Mouse (Mus musculus): ENCODE results near the gene Commd4. TPM values are rescaled to one million over a fixed set of nuclear protein-coding genes. Genes with fewer than 3 reads are reported as not detected.
"Not testable (repeated sequence)": the region's sequence is repeated elsewhere in the genome, so short reads cannot be mapped to it uniquely, and the experiment has no call there.

Gene Commd4
- 50.9 and 121 TPM in 2 replicates for total RNA-seq (2017)

- ATAC-seq (replicated peaks in 1 of 2; ENCODE audit: insufficient read depth in 1 of 2, low FRiP score in 2 of 2, low TSS enrichment in 1 of 2, low read depth in 1 of 2, poor library complexity in 2 of 2, severe bottlenecking in 2 of 2) = peak; percentile 71 to 80
These were observed at the start of gene Commd4 for GRCm38 (mm10) chr9:57158013-57158470. Gene Commd4 (minus strand): TSS chr9:57158331.

- ATAC-seq (replicated peaks in 1 of 2; ENCODE audit: insufficient read depth in 1 of 2, low FRiP score in 2 of 2, low TSS enrichment in 1 of 2, low read depth in 1 of 2, poor library complexity in 2 of 2, severe bottlenecking in 2 of 2) = no peak
These were observed 48.8 kb upstream of the Commd4 start for GRCm38 (mm10) chr9:57206896-57207295.

DNA sequence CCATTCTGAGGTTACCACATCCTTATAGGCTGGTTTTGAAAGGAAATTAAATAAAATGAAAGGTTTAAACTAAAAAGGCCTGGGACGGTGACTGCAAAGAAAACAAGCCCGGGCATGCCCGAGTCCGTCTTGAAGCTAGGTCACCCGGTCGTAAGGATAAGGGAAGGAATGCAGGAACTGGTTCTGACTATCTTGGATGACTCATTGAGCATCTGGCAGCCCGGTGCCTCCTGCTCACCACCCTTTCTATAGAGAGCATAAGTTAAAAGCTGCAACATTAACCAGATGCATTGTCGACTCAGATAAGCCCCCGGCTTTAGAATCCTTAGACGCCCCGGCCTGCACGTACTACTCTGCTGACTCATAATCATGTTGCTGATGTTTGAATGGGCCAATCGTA is 45.4 kb upstream of the Commd4 start:
- ATAC-seq (replicated peaks in 1 of 2; ENCODE audit: insufficient read depth in 1 of 2, low FRiP score in 2 of 2, low TSS enrichment in 1 of 2, low read depth in 1 of 2, poor library complexity in 2 of 2, severe bottlenecking in 2 of 2) = not testable (repeated sequence)

DNA sequence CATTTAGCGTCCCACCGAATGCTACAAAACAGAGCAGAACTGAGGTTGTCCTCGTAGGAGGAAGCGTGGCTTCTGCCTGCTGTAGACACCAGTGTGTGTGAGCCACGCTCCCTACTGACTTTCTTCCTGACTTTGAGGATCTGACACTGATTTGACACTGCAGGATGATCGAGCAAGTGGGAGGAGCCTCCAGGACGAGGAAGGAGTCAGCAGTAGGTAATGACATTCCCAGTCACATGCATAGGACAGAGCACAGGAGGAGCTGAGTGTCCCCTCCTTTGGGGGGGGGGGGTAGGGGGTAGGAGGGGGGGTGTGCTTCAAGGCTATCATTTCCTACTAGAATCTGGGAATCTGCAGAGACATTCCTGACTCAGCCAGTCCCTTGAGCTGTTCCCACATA is 44.9 kb upstream of the Commd4 start:
- no peak for ATAC-seq (replicated peaks in 1 of 2; ENCODE audit: insufficient read depth in 1 of 2, low FRiP score in 2 of 2, low TSS enrichment in 1 of 2, low read depth in 1 of 2, poor library complexity in 2 of 2, severe bottlenecking in 2 of 2)

- ATAC-seq (replicated peaks in 1 of 2; ENCODE audit: insufficient read depth in 1 of 2, low FRiP score in 2 of 2, low TSS enrichment in 1 of 2, low read depth in 1 of 2, poor library complexity in 2 of 2, severe bottlenecking in 2 of 2) = no peak
These were observed 39.3 kb upstream of the Commd4 start for GRCm38 (mm10) chr9:57197414-57197813.

GRCm38 (mm10) chr9:57196708-57197107 is 38.6 kb upstream of the Commd4 start:
- ATAC-seq (replicated peaks in 1 of 2; ENCODE audit: insufficient read depth in 1 of 2, low FRiP score in 2 of 2, low TSS enrichment in 1 of 2, low read depth in 1 of 2, poor library complexity in 2 of 2, severe bottlenecking in 2 of 2) = no peak

DNA sequence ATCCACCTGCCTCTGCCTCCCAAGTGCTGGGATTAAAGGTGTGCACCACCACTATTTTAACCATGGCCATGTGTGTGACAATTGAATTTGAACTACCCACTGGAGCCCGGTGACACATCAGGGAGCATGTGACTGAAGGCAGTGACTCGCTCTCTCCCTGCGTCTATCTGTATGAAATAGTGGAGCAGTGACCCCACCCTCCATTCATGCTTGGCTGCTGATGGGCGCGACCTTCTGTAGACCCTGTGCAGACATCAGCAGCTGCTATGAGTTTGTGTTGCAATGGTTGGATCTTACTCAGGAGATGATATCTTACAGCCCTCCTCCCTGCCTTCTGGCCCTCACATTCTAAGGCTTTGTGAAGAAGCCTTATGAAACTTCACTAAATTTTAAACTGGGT is 10.3 kb upstream of the Commd4 start:
- ATAC-seq (replicated peaks in 1 of 2; ENCODE audit: insufficient read depth in 1 of 2, low FRiP score in 2 of 2, low TSS enrichment in 1 of 2, low read depth in 1 of 2, poor library complexity in 2 of 2, severe bottlenecking in 2 of 2) = no peak

DNA sequence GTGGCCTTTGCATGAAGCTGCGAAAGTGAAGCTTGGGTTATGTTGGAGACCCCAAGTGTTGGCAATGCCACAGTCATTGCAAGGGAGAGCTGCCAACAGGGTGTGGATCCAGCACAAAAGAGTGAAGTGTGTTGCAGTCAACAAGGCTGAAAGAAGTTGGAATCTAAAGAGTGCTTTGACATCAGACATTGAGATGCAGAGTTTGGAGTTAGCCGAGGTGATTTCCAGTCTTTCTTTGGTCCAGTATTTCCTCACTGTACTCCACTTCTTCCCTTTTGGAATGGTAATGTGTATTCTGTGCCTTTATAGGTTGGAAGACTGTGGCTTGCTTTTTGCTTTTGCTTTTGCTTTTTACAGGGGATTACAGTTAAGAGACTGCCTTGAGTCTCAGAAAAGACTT is 8.0 kb upstream of the Commd4 start:
- no peak for ATAC-seq (replicated peaks in 1 of 2; ENCODE audit: insufficient read depth in 1 of 2, low FRiP score in 2 of 2, low TSS enrichment in 1 of 2, low read depth in 1 of 2, poor library complexity in 2 of 2, severe bottlenecking in 2 of 2)

DNA sequence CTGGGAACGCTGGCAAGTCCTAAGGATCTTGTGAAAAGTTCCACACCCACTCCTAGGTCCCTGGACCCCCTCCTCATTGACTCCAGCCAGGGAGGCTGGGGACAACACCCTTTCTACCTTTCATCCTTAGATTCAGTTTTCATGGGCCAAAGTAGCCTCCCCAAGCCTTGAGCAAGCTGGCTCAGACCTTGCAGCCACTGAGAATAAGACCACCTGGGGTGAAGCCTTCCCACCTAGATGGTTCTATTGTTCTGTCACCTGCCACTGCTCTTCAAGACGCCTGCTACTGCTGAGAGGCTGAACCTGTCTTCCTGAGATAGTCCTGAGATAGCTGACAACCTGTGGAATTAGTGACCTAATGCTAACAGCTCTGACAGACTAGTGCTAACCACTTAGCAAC is 5.0 kb upstream of the Commd4 start:
- ATAC-seq (replicated peaks in 1 of 2; ENCODE audit: insufficient read depth in 1 of 2, low FRiP score in 2 of 2, low TSS enrichment in 1 of 2, low read depth in 1 of 2, poor library complexity in 2 of 2, severe bottlenecking in 2 of 2) = no peak

- 0 out of 4 replicates have a peak, but pooled peaks have one; percentile 6 to 27 for ATAC-seq (replicated peaks in 1 of 2; ENCODE audit: insufficient read depth in 1 of 2, low FRiP score in 2 of 2, low TSS enrichment in 1 of 2, low read depth in 1 of 2, poor library complexity in 2 of 2, severe bottlenecking in 2 of 2)
These were observed 4.4 kb upstream of the Commd4 start for GRCm38 (mm10) chr9:57162496-57162895.

DNA sequence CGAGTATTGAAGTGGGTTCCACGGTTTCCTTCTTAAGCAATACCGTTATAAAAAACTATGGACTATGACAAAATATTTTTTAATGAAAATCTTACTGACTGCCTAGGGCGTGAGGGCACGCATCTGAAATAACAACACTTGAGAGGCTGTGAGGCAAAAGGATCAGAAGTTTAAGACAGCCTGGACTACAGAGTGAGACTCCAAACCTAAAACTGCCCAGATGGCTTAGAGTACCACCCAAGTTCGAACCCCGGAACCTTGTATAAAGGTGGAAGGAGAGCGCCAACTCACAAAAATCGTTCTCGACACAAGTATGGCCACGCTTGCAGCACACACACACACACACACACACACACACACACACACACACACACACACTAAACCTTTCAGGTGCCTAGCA is 375 bp upstream of the Commd4 start:
- no peak for ATAC-seq (replicated peaks in 1 of 2; ENCODE audit: insufficient read depth in 1 of 2, low FRiP score in 2 of 2, low TSS enrichment in 1 of 2, low read depth in 1 of 2, poor library complexity in 2 of 2, severe bottlenecking in 2 of 2)

GRCm38 (mm10) chr9:57157499-57157898 is 632 bp downstream of the Commd4 start:
- ATAC-seq (replicated peaks in 1 of 2; ENCODE audit: insufficient read depth in 1 of 2, low FRiP score in 2 of 2, low TSS enrichment in 1 of 2, low read depth in 1 of 2, poor library complexity in 2 of 2, severe bottlenecking in 2 of 2) = no peak

GRCm38 (mm10) chr9:57156823-57157222 is 1.3 kb downstream of the Commd4 start:
- ATAC-seq (replicated peaks in 1 of 2; ENCODE audit: insufficient read depth in 1 of 2, low FRiP score in 2 of 2, low TSS enrichment in 1 of 2, low read depth in 1 of 2, poor library complexity in 2 of 2, severe bottlenecking in 2 of 2) = no peak

GRCm38 (mm10) chr9:57156383-57156782 is 1.7 kb downstream of the Commd4 start:
- ATAC-seq (replicated peaks in 1 of 2; ENCODE audit: insufficient read depth in 1 of 2, low FRiP score in 2 of 2, low TSS enrichment in 1 of 2, low read depth in 1 of 2, poor library complexity in 2 of 2, severe bottlenecking in 2 of 2) = no peak

DNA sequence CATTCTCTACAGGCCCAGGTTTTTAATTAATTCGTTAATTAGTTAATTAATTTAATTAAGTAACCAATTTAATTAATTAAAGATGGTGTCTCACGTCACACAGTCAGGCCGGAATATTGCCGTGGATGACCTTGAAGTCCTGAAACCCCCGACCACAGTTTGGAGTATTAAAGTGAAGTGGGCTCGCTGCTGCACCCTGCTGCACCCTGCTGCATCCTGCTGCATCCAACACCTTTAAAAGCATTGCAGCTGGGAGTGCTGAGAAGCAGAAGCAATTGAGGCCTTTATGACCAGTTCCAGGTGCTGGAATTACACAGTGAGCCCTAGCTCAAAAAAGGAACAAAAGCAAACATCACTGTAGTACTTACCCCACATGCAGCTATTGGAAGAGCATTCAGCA is 5.8 kb downstream of the Commd4 start:
- ATAC-seq (replicated peaks in 1 of 2; ENCODE audit: insufficient read depth in 1 of 2, low FRiP score in 2 of 2, low TSS enrichment in 1 of 2, low read depth in 1 of 2, poor library complexity in 2 of 2, severe bottlenecking in 2 of 2) = no peak

DNA sequence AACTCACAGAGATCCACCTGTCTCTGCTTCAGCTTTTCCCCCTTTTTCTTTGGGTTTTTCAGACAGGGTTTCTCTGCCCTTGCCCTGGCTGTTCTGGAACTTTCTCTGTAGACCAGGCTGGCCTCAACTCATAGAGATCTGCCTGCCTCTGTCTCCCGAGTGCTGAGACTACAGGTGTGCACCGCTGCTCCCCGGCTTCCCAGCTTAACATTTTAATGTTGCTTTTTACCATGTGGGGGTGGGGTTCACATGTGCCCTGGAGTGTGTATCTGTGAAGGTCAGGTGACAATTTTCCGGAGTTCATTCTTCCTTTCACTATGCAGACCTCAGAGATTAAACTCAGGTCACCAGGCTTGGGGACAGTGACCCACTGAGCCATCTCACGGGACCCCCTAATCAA is 7.9 kb downstream of the Commd4 start:
- ATAC-seq (replicated peaks in 1 of 2; ENCODE audit: insufficient read depth in 1 of 2, low FRiP score in 2 of 2, low TSS enrichment in 1 of 2, low read depth in 1 of 2, poor library complexity in 2 of 2, severe bottlenecking in 2 of 2) = no peak

GRCm38 (mm10) chr9:57149021-57149420 is 9.1 kb downstream of the Commd4 start:
- no peak for ATAC-seq (replicated peaks in 1 of 2; ENCODE audit: insufficient read depth in 1 of 2, low FRiP score in 2 of 2, low TSS enrichment in 1 of 2, low read depth in 1 of 2, poor library complexity in 2 of 2, severe bottlenecking in 2 of 2)

DNA sequence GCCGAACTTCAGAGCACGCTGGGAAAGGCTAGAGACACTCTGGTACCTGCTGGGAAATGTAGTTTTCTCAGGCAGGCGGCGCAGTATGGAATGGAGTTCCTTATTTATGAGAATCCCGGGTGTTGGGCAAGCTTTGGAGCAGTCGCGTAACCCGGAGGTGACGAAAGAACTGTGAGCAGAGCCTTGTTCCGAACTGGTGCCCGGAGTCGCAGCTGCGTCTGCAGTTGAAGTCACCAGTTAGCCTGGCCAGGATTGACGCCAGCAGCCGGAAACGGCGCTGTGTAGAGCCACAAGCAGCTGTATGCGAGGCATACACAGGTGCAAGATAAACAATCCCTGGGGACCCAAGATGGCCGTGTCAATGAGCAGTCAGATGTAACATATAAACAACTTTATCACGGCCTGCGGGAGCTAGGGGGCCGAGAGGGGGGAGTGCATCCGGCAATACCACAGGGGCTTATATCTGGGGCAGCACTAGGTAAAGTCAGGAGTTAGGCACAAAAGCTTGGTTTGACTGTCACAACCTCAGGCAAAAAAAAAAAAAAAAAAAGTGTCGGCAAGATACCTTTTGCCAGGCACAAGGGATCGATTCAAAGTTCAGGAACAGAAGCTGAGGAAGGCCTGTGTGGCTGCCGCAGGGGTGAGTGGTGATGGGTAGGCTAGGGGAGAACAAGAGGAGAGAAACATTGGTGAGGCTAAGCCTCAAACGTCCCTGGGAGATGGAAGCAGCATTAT is 9.8 kb downstream of the Commd4 start, which contains the start of gene Neil1:
Gene Neil1, minus strand, starts transcription at position 162 of the 735 bp plus-strand sequence.
- ATAC-seq (replicated peaks in 1 of 2; ENCODE audit: insufficient read depth in 1 of 2, low FRiP score in 2 of 2, low TSS enrichment in 1 of 2, low read depth in 1 of 2, poor library complexity in 2 of 2, severe bottlenecking in 2 of 2) = peak; percentile 91 to 92

Data from hematopoietic stem cell, adult 5-6 weeks (primary cell).